Mouse (Mus musculus): ENCODE measurements around the gene Carmil1.

DNA sequence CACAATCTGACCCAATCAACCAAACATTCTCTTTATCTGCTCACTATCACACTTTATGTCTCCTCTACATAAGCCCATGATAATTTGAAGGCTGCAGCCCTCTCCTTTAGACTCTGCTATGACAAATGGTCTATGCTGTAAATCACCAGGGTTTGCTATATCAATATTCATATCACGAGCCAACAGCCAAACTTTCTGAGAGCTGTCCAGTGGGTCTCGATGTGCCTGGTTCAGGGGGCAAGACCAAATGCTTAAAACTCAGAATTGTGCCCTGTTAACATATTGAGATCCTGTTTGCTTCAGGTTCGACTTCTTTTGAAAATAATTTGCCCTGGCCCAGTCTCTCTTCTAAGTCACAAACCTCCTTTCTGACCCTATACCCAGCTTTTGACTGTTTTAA, 147.7 kb downstream of the Carmil1 start:
- TF ChIP-seq EP300 (IDR thresholded peaks at IDR 0.05; ENCODE audit: low read depth) (no peak), CTCF (IDR thresholded peaks at IDR 0.05; ENCODE audit: low read depth) (no peak)

Data from liver, postnatal 0 days (tissue).